Mouse (Mus musculus) testis, adult 2 months (tissue): ENCODE measurements around the gene Nexmif. TPM values are rescaled to one million over a fixed set of nuclear protein-coding genes. Genes with fewer than 3 reads are reported as not detected.
"Not testable (repeated sequence)": the region's sequence is repeated elsewhere in the genome, so short reads cannot be mapped to it uniquely, and the experiment has no call there.

ENCODE experiments used
- H3K27ac ChIP-seq: fragments of 200-500 bp; 2 replicates; pipeline ENCODE4 v1.5.1; 2012; ENCODE audit warnings: low read depth, low read length; ENCODE audit not compliant: control insufficient read depth, insufficient read depth
- H3K27me3 ChIP-seq: fragments of 200-500 bp; 2 replicates; pipeline ENCODE4 v1.6.1; 2012; ENCODE audit warnings: mild to moderate bottlenecking, low read length, moderate library complexity; ENCODE audit not compliant: control insufficient read depth, insufficient read depth
- H3K36me3 ChIP-seq: fragments of 200-500 bp; 2 replicates; pipeline ENCODE4 v1.6.1; 2012; ENCODE audit warnings: mild to moderate bottlenecking, low read length; ENCODE audit not compliant: control insufficient read depth, insufficient read depth
- H3K4me1 ChIP-seq: fragments of 200-500 bp; 2 replicates; pipeline ENCODE4 v1.6.1; 2012; ENCODE audit warnings: low read length; ENCODE audit not compliant: control insufficient read depth, insufficient read depth
- H3K4me3 ChIP-seq: fragments of 200-500 bp; 2 replicates; pipeline ENCODE4 v1.5.1; 2012; ENCODE audit warnings: low read depth, mild to moderate bottlenecking, low read length, moderate library complexity, mixed read lengths; ENCODE audit not compliant: control insufficient read depth
- CTCF ChIP-seq: fragments of 200-500 bp; IDR thresholded peaks from 2 replicates; pipeline ENCODE4 v1.5.1; 2012; ENCODE audit warnings: low read depth, mild to moderate bottlenecking, inconsistent platforms, low read length, moderate library complexity; ENCODE audit not compliant: control insufficient read depth, insufficient read depth, insufficient replicate concordance
- POLR2A ChIP-seq: fragments of 200-500 bp; IDR thresholded peaks from 2 replicates; pipeline ENCODE4 v1.6.1; 2012; ENCODE audit warnings: low read depth, mild to moderate bottlenecking, inconsistent platforms, low read length, moderate library complexity; ENCODE audit not compliant: control insufficient read depth
- polyA plus RNA-seq: library from polyadenylated mRNA; depleted of rRNA; stranded (reverse); fragments of >200 nt; gene quantifications from 2 replicates; pipeline ENCODE4 v1.2.3, GENCODE M21; 2012; rRNA removed

Nexmif gene
- polyA plus RNA-seq, 1 experiment, result 0.33 TPM

DNA sequence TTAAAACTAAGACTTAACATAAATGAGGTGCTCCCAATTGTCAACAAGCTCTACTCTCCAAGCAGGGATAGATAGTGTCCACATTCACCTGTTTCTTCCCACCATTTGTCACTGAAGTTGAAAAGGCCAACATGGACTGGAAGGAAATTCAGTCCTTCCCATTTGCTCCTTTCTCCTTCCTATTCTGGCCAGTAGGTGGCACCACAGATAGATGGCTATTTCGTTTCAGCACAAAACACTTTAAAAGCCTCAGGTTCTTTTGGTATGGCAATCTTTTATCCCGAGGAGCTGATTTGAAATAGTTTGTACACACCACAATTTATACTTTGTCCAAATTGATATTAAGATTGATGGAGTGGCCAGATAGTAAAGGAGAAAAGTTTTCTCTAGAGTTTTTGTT, 21.7 kb downstream of the Nexmif start:
- Histone ChIP-seq H3K27ac (no peak overlapping the region), H3K36me3 (no peaks in the 10 kb centered on the region), H3K27me3 (no peaks in the 10 kb centered on the region)

DNA sequence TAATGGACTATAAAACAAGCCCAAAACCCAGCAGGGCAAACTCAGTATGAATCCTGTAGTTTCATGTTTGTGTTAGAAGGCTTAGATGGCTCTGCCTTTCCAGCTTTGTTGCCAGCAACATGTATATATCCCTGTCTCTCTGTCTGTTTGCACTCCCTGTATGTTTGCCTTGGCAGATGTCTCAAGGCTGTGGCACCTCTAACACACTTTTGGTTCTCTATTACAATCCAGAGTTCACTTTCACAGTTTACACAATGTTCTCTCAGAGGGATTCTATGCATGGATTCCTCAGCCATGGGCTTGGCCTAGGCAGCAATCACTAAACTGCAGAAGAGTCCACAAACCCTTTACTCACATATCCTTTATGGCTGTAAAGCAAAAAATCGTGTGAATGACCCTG, 50.9 kb downstream of the Nexmif start:
- H3K4me1 ChIP-seq, result no peaks in the 10 kb centered on the region
- no peaks in the 10 kb centered on the region for H3K27me3 ChIP-seq
- H3K4me3 ChIP-seq, result no peak overlapping the region
- TF ChIP-seq CTCF, result no peak
- no peak for TF ChIP-seq POLR2A
- H3K36me3 ChIP-seq, result no peaks in the 10 kb centered on the region
- peak overlapping the region; percentile 36 for H3K27ac ChIP-seq

More for the DNA sequence above, 21.7 kb downstream of the Nexmif start:
- no peak for TF ChIP-seq CTCF
- no peak for TF ChIP-seq POLR2A
- Histone ChIP-seq H3K4me3 (no peak overlapping the region), H3K4me1 (no peaks in the 10 kb centered on the region)

DNA sequence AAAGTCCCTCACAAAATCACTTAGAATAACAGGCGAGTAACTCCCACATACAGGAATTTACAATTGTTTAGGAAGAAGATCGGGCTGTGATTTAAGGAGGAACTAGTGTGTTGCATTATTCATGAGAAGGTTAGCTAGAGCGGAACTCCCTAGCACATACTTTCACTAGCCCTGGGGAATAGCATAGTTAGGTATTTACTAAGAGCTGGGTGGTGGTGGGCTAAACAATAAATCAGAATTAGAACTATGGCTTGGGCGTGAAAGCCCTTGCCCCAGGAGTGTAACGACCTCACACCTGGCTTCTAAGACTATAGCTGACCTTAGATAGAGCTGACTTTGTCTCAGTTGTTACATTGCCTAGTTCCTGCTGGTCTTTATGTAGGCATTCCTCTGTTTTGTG, 85.7 kb downstream of the Nexmif start:
- H3K4me1 ChIP-seq, H3K36me3 ChIP-seq, H3K27me3 ChIP-seq, H3K4me3 ChIP-seq, H3K27ac ChIP-seq: not testable (repeated sequence)

DNA sequence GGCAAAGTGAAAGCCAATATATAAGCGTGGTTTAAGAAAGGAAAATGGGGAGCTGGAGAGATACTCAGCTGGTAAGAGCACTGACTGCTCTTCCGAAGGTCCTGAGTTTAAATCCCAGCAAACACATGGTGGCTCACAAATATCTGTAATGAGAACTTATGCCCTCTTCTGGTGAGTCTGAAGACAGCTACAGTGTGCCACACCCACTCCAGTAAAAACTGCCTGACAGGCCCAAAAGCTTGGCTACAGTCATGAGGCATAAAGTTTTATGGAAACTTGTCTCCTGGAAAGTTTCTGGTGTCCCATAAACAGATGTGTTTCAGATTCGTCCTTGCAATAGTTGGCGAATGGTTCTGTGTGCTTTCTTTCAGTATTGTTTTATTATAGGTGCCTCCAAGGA, 86.4 kb downstream of the Nexmif start:
- no peak overlapping the region for H3K27ac ChIP-seq
- no peaks in the 10 kb centered on the region for H3K27me3 ChIP-seq
- no peak overlapping the region for H3K4me3 ChIP-seq
- TF ChIP-seq POLR2A (no peak), CTCF (no peak)
- H3K4me1 ChIP-seq, result no peaks in the 10 kb centered on the region
- no peaks in the 10 kb centered on the region for H3K36me3 ChIP-seq

DNA sequence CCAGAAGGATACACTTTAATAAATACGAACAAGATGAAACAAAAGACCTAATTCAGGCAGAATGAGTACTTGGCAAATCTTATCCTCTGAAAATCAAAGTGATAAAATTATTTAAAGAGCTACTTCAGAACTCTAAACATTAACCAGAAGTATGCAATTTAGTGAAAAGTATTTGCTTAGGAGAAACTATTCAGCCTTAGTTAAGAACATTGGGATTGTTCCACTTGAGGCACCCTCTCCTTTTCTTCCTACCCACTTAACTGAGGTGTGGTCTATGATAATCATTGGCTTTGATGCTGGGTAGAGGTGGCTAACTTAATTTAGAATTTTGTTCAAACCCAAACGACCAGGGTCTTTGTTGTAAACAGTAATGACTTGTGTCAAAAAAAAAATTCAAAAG, 146.1 kb downstream of the Nexmif start:
- Histone ChIP-seq H3K4me1 (no peaks in the 10 kb centered on the region), H3K27me3 (no peaks in the 10 kb centered on the region), H3K4me3 (no peak overlapping the region), H3K36me3 (no peaks in the 10 kb centered on the region), H3K27ac (no peak overlapping the region)
- TF ChIP-seq CTCF, result no peak
- no peak for TF ChIP-seq POLR2A

DNA sequence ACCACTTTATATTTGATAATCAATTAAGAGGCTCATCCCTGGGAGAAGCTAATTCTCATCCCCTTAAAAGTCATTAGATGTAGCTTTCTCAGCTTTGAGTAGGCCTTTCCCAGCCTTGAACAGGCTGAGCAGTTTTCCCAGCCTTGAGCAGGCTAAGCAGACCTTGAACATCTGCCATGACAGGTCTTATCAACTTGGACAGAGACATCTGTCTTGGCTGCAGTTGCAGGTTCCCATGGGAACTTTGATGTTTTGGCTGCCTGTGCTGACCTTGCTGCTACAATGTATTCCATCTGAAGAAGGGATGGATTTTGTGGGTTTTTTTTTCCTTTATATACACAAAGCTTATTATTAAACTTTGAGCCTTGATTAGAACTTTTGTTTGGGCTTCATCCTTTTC, 160.7 kb downstream of the Nexmif start:
- Histone ChIP-seq H3K4me3 (no peak overlapping the region), H3K27me3 (no peaks in the 10 kb centered on the region), H3K4me1 (no peaks in the 10 kb centered on the region)

DNA sequence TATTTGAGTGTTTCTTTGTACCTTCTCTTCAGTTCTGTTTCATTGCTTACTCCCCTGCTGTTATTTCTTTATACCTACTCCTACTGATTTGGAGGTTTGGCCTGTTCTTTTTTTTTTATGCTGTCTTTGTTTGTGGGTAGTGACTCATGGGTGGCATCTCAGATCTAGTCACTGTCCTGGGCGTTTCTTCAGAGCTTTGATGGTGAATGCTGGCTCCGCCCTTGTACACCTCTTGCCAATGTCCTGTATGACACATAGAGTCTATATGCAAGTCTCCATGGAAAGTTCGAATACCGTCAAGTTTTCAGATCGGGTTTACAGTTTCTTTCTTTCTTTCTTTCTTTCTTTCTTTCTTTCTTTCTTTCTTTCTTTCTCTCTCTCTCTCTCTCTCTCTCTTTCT, 167.1 kb downstream of the Nexmif start:
- Histone ChIP-seq H3K4me3 (no peak overlapping the region), H3K27me3 (no peaks in the 10 kb centered on the region), H3K4me1 (no peaks in the 10 kb centered on the region), H3K36me3 (no peaks in the 10 kb centered on the region), H3K27ac (no peak overlapping the region)
- TF ChIP-seq POLR2A, result no peak

More for the DNA sequence above, 160.7 kb downstream of the Nexmif start:
- Histone ChIP-seq H3K36me3 (no peaks in the 10 kb centered on the region), H3K27ac (no peak overlapping the region; the same call in 1 of the 2 replicates)
- TF ChIP-seq CTCF, result no peak
- TF ChIP-seq POLR2A, result no peak

DNA sequence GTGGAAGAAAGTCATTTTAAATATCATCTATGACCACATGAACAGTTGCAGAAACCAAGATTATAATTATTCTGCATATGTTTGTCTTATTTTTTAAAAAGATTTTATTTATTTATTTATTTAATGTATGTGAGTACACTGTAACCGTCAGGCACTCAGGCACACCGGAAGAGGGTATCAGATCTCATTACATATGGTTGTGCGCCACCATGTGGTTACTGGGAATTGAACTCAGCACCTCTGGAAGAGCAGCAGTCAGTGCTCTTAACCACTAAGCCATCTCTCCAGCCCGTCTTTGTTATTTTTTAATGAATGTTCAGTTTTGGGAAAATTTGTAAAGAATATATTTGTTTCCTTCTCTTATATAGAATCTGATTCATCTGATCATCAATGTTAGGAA, 168.2 kb downstream of the Nexmif start:
- H3K4me1 ChIP-seq, result no peaks in the 10 kb centered on the region
- no peak overlapping the region for H3K4me3 ChIP-seq
- H3K36me3 ChIP-seq, result no peaks in the 10 kb centered on the region
- no peak for TF ChIP-seq POLR2A
- no peak for TF ChIP-seq CTCF
- H3K27ac ChIP-seq, result no peak overlapping the region
- H3K27me3 ChIP-seq, result no peaks in the 10 kb centered on the region

Other genes starting within 250 kb of the Nexmif start
- gene Rlim, start 219.9 kb downstream of the Nexmif start, polyA plus RNA-seq, result 5.0 and 7.1 TPM in 2 replicates
- gene Abcb7, start 212.7 kb upstream of the Nexmif start, polyA plus RNA-seq, result 0.41 and 0.45 TPM in 2 replicates